Mouse (Mus musculus) B cell, adult 2 months (primary cell): ENCODE results near the gene Snx4.

ENCODE experiments used
- DNase-seq, 2 experiments: peaks; one replicate each; pipeline ENCODE4 v3.0.0; 2022

Gene Snx4

DNA sequence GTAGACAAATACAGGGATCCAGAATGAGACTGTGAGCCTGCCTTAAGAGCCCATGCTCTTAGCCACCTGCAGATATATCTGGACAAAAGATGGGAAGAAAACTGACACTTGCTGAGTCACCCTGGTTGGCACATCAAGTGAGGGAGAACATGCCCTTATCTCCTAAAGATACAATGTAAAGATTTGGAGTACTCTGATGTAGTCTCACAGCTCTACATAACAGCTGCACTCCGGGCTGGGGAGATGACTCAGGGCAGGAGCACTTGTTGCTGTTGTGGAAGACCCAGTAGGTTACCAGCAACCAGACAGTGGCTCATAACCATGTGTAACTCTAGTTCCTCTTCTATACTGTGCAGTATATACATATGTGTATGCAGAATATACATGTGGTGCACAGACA is 31.8 kb downstream of the Snx4 start:
- DNase-seq: no peak

GRCm38 (mm10) chr16:33288536-33288935 is 37.3 kb downstream of the Snx4 start:
- no peak for DNase-seq

GRCm38 (mm10) chr16:33289981-33290380 is 38.7 kb downstream of the Snx4 start:
- DNase-seq: no peak

DNA sequence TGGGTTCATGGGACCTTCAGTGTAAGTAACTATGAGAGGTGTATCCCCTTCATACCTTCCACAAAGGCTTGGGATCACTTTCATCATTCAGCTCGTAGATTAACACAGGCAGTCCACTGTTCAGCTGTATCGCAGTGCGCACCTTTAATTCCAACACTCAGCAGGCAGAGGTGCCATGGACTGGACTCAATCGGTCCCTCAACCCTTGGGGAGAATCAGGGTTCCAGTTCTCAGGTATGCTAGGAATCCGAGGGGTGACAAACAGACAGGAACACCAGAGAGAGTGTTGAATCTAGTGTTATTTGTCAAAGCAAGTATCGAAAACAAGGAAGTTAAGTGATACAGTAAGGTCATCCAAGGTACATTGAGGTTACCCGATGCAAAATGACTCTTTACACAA is 41.0 kb downstream of the Snx4 start:
- DNase-seq: no peak

- no peak for DNase-seq
Observed at GRCm38 (mm10) chr16:33294681-33295080, 43.4 kb downstream of the Snx4 start.

DNA sequence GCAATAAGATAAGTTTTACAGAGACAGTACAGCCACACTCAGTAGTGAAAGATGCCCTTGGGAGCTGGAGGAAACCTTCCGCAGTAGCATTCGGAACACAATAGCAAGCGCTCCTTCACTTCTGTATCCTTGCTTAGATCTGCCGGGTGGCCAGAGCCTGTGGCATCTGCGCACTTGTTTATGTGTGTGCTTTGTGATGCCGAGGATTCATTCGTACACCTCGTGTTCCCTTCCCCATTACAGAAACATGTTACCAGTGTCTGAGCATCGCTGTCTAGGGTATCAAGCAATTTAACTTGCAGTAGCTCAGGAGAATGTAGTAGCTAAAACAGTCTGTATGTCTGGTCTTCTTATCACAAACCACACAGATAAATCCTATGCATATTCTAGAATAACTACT is 44.1 kb downstream of the Snx4 start:
- no peak for DNase-seq

DNA sequence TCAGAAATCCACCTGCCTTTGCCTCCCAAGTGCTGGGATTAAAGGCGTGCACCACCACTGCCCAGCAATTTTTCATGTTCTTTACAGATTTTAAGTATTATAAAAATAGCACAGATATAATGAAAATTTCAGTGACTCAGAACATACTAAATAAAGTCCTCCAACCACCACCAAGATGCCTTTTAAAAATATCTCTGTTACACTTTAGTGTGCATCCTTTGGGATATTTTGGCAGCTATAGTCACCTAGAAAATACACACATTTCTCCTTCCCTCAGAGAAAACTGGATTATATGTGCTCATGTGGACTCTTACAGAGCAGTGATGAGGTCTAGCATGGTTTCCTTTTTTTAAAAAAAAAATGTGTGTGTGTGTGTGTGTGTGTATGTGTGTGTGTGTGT is 46.3 kb downstream of the Snx4 start:
- DNase-seq: no peak

DNA sequence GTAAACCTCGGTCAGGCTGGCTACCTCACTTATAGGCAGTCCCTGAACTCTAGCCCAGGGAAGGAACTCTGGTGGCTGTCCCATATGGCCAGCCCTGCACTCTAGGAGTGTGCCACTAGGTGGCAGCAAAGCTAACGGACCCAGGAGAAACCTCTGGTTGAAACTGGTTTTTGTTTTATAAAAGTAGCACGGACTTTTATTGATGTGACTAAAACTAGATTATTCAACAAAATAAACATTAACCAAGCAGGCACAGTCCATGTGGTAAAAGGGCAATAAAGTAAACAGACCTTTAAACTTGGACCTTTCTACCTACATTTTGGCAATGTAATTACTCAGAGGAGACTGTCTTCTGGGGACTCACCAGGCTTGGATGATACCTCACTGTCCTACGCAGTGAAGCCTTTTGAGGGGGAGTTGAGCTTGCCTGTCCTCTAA is 55.4 kb downstream of the Snx4 start:
- DNase-seq: peak; percentile 77

GRCm38 (mm10) chr16:33307761-33308160 is 56.5 kb downstream of the Snx4 start:
- no peak for DNase-seq

DNA sequence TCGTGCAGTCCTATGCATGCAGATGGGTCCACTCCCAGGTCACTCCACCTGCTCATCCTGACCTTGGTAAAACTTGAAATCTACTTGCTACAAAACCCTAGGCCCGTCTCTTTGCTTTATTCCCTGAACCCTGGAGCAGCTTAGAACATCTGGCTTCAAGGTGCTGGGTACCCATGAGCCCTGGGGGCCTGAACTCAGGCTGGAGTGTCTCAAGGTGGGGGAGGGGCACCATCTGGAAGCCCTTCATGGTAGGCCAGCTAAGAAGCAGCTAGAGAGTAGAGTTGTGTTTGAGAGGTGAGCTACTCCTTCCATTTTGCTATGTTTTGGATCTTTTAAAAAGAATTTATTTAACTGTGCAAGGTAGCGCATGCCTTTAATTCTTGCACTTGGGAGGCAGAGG is 57.8 kb downstream of the Snx4 start:
- no peak for DNase-seq

DNA sequence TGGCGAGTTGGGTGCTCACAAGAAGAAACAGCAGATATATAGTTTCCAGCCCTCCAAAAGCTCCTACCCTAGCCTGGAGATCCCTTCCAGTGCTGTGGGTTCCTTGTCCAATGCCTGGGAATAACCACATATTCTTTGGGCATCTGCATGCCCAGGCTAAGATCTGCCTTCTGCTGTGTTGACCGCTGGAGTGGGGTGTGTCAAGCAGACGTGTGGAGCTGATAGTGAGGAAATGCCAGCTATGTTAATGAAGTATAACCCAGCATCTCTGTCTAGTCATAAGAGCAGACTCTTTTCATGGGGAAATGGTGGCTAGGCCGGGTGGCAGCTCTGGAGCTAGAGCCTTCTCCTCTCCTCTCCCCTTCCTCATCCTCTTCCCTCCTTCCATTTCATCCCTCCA is 64.4 kb downstream of the Snx4 start:
- DNase-seq: no peak

DNA sequence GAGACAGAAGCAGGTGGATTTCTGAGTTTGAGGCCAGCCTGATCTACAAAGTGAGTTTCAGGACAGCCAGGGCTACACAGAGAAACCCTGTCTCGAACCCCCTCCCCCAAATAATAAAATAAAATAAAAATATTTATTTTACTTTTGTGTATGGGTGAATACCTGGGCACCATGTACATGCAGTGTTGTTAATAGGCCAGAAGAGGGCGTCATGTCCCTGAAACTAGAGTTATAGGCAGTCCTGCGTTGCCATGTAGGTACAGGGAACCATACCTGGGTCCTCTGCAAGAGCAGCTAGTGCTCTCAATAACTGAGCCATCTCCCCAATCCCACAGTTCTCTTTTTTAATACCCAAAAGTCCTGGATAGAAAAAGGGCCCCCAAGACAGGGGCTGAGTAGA is 66.4 kb downstream of the Snx4 start:
- peak in 1 of 2 experiments; percentile 13 for DNase-seq

- no peak for DNase-seq
Observed at GRCm38 (mm10) chr16:33318059-33318458, 66.8 kb downstream of the Snx4 start.

DNA sequence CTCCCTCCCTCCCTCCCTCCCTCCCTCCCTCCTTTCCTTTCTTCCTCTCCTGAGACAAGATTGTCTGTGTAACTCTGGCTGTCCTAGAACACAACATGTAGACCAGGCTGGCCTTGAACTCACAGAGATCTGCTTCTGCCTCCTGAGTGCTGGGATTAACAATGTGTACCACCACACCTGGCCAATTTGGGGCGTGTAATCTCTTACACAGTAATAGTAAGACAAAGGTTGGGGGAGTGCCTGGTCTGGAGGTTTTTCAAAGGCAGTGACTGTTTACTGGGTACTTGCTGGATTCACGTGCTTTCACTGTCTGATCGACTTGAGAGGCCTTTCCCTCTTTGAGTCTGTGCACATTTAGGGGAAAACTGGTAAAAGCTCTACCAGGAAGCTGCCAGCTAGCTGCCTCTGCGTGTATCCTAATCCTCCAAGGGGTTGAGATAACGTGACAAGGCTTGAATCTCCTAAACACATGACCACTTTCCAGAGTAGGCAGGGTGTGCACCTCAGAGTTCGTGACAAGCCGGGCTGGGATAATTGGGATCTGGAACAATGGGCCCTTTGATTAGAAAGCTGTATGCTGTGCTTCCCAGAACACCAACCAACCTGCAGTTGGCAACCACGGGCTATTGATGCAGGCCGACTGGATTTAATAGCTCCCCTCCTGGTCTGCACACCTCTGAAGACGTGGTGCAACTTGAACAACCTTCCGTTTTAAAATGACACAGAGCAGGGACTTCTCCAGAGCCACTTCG is 74.6 kb downstream of the Snx4 start:
- DNase-seq: no peak

DNA sequence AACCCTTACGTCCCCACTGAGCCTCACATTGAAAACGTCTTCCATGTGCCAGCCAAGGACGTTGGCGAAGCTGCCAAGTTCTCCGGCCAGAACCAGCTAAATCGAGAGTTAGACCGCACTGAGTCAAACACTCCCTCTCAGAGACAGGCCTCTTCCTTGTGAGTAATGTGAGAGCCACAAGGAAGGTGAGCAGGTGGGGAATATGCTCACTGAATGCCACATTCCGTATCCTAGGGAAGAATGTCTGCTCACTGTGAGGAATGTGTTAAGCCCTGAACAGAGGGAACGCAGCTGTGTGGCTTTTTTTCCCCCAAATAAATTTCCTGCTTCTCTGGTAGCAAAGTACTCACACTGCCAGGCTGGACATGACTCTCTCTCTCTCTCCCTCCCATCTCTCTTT is 75.3 kb downstream of the Snx4 start:
- DNase-seq: no peak

- no peak for DNase-seq
Observed at GRCm38 (mm10) chr16:33327101-33327500, 75.9 kb downstream of the Snx4 start.

DNA sequence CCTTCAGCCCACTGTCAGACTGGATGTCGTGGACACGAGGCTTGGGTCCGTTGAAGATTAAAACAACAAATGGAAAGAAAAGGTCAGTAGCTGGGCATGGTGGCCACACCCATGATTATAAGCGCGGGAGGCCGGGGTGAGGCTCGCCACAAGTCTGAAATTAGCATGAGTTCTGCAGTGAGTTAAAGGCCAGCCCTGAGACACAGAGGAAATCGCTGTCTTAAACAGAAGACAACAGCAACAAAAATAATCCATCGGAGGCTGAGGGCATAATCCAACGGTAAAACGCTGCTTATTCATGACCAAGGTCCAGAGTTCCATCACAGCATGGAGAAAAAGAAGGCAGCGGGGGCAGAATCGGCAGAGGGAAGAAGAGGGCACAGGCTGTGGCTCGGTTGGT is 81.8 kb downstream of the Snx4 start:
- no peak for DNase-seq

- DNase-seq: peak; percentile 67 to 70
Observed at GRCm38 (mm10) chr16:33337177-33337576, 85.9 kb downstream of the Snx4 start.

GRCm38 (mm10) chr16:33337681-33338080 is 86.4 kb downstream of the Snx4 start:
- DNase-seq: no peak

GRCm38 (mm10) chr16:33338492-33338891 is 87.2 kb downstream of the Snx4 start:
- DNase-seq: no peak

DNA sequence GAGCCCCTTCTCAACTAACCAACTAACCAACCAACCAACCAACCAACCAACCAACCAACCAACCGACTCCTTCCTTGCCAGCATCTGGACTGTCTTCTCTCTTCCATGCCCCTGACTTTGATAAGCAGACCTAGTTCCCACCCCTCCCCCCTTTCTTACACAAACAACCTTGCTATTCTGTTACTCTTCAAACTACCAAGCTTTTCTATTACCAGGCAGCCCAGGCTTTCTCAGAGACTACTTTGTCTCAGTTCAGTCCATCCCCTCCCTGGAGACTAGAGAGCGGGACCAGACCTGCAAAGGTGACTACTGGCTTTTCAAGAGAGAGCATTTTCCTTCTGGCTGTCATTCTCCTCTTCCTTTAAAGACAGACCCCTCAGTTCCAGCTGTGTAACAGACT is 88.2 kb downstream of the Snx4 start:
- no peak for DNase-seq

GRCm38 (mm10) chr16:33342356-33342755 is 91.1 kb downstream of the Snx4 start:
- no peak for DNase-seq

- no peak for DNase-seq
Observed at GRCm38 (mm10) chr16:33343106-33343505, 91.9 kb downstream of the Snx4 start.

GRCm38 (mm10) chr16:33343601-33344000 is 92.4 kb downstream of the Snx4 start:
- DNase-seq: peak; percentile 21 to 34

DNA sequence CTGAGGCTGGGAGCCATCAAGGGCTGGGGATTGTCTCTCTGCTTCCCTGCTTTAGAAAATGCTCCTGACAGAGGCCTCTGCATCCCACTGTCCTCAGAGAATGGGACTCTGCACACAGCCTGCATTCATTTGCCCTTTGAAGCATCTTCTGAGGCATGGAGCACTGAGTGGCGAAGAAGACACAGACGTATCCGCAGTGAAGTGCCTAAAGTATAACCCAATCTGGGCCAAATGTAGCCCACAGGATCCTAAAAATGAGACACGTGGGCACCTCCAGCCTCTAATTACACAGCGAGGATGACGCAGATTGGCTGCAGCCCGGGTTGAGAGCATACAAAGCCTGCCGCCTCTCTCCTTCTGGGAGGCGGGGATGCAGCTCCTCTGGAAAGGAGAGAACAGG is 93.1 kb downstream of the Snx4 start:
- DNase-seq: no peak
